Mouse (Mus musculus) liver, adult 2 months (tissue): ENCODE results near the gene Hspa1a. TPM values are rescaled to one million over a fixed set of nuclear protein-coding genes. Genes with fewer than 3 reads are reported as not detected.
A peak's percentile ranks its signal among the peaks of the same experiment; 100 is the strongest.
"Not testable (repeated sequence)": the region's sequence is repeated elsewhere in the genome, so short reads cannot be mapped to it uniquely, and the experiment has no call there.

Experiments used
- DNase-seq: peaks from one replicate; pipeline ENCODE4 v3.0.0-alpha.2; 2011; ENCODE audit warnings: low read depth, low spot score; ENCODE audit errors: extremely low read depth
- H3K27ac ChIP-seq: fragments of 200-500 bp; replicated peaks from 2 replicates; pipeline ENCODE4 v1.5.1; 2012; ENCODE audit warnings: low read depth, mild to moderate bottlenecking, control low read depth, inconsistent platforms, low read length; ENCODE audit not compliant: insufficient read depth
- H3K27me3 ChIP-seq: fragments of 200-500 bp; 2 replicates; pipeline ENCODE4 v1.6.1; 2012; ENCODE audit warnings: mild to moderate bottlenecking, moderate library complexity, low read length, inconsistent platforms; ENCODE audit not compliant: control insufficient read depth, insufficient read depth
- H3K36me3 ChIP-seq: fragments of 200-500 bp; 2 replicates; pipeline ENCODE4 v1.6.1; 2012; ENCODE audit warnings: low read length, inconsistent platforms; ENCODE audit not compliant: control insufficient read depth, insufficient read depth
- H3K4me1 ChIP-seq: fragments of 200-500 bp; 2 replicates; pipeline ENCODE4 v1.6.1; 2011; ENCODE audit warnings: low read length; ENCODE audit not compliant: control insufficient read depth, insufficient read depth
- H3K4me3 ChIP-seq: fragments of 200-500 bp; 2 replicates; pipeline ENCODE4 v1.5.1; 2011; ENCODE audit warnings: low read depth, mild to moderate bottlenecking, control low read depth, low read length, moderate library complexity; ENCODE audit not compliant: insufficient read depth
- H3K79me2 ChIP-seq: fragments of 200-500 bp; 2 replicates; pipeline ENCODE4 v1.6.1; 2012; ENCODE audit warnings: inconsistent platforms, mild to moderate bottlenecking, low read length, moderate library complexity; ENCODE audit not compliant: control insufficient read depth, insufficient read depth
- H3K9ac ChIP-seq: fragments of 200-500 bp; 2 replicates; pipeline ENCODE4 v1.6.1; 2012; ENCODE audit warnings: low read depth, mild to moderate bottlenecking, control low read depth, inconsistent platforms, low read length
- CTCF ChIP-seq: fragments of 200-500 bp; IDR thresholded peaks from 2 replicates; pipeline ENCODE4 v1.5.1; 2011; ENCODE audit warnings: low read depth, low read length, control low read depth
- POLR2A ChIP-seq: fragments of 200-500 bp; IDR thresholded peaks from 2 replicates; pipeline ENCODE4 v1.6.1; 2011; ENCODE audit warnings: low read length, control low read depth; ENCODE audit not compliant: insufficient read depth; ENCODE audit errors: extremely low read depth
- WGBS: fragments of 180-500 bp; shearing (Covaris S2); methylation state at CpG from one replicate; pipeline ENCODE4 v1.1.7; 2018; 5-methylcytosine and 5-hydroxymethylcytosine counted together
- polyA plus RNA-seq: library from polyadenylated mRNA; depleted of rRNA; stranded (reverse); fragments of >200 nt; gene quantifications from 2 replicates; pipeline ENCODE4 v1.2.3, GENCODE M21; 2012
- total RNA-seq: library from RNA; depleted of rRNA; stranded (reverse); fragments of >200 nt; gene quantifications from 2 replicates; pipeline ENCODE4 v1.2.3, GENCODE M21; 2014

Hspa1a gene
- total and polyA plus RNA-seq, 2 experiments, result 0.18 to 0.45 TPM

GRCm38 (mm10) chr17:35003022-35003838, 31.3 kb upstream of the Hspa1a start:
- peaks cover 12% of the 10 kb centered on the region for H3K4me1 ChIP-seq
- no peak overlapping the region for H3K9ac ChIP-seq
- no peak for DNase-seq
- no peaks in the 10 kb centered on the region for H3K27me3 ChIP-seq
- H3K79me2 ChIP-seq, result no peaks in the 10 kb centered on the region; the same call in 1 of the 2 replicates
- 75% methylated on average over 9 of the region's 9 CpGs for WGBS
- H3K36me3 ChIP-seq, result peaks cover 4% of the 10 kb centered on the region; the same call in 1 of the 2 replicates
- no peak overlapping the region for H3K27ac ChIP-seq
- no peak overlapping the region for H3K4me3 ChIP-seq
- TF ChIP-seq POLR2A (no peak), CTCF (no peak)

- no peak overlapping the region; the same call in 1 of the 2 replicates for H3K27ac ChIP-seq
- TF ChIP-seq POLR2A, result no peak
- no peak for TF ChIP-seq CTCF
- H3K27me3 ChIP-seq, result no peaks in the 10 kb centered on the region
- peaks cover 12% of the 10 kb centered on the region for H3K4me1 ChIP-seq
- peak overlapping the region; percentile 99; the same call in 1 of the 2 replicates for H3K9ac ChIP-seq
- H3K4me3 ChIP-seq, result no peak overlapping the region
- 42% methylated on average over 12 of the region's 12 CpGs for WGBS
- H3K79me2 ChIP-seq, result no peaks in the 10 kb centered on the region; the same call in 1 of the 2 replicates
- no peak for DNase-seq
- peaks cover 2% of the 10 kb centered on the region; the same call in 1 of the 2 replicates for H3K36me3 ChIP-seq
Observed at GRCm38 (mm10) chr17:35002153-35002865, 30.4 kb upstream of the Hspa1a start.

GRCm38 (mm10) chr17:35001452-35002152, 29.6 kb upstream of the Hspa1a start:
- WGBS, result 2% methylated on average over 35 of the region's 35 CpGs
- DNase-seq, result peak; percentile 11

GRCm38 (mm10) chr17:35000717-35001451, 28.9 kb upstream of the Hspa1a start, which contains the start of gene Vars:
TSS of gene Vars (plus strand) at chr17:35000987.
- Histone ChIP-seq H3K9ac (peak within 1 kb of the TSS; percentile 99), H3K27ac (peak within 1 kb of the TSS; percentile 96), H3K4me3 (peak within 1 kb of the TSS; percentile 85), H3K27me3 (no peaks in the 10 kb centered on the region), H3K36me3 (0 out of 2 replicates have a peak, but pooled peaks cover 1% of the 10 kb centered on the region), H3K4me1 (peaks cover 12% of the 10 kb centered on the region), H3K79me2 (no peaks in the 10 kb centered on the region; the same call in 1 of the 2 replicates)
- TF ChIP-seq POLR2A (0 out of 2 replicates have a peak, but pooled peaks have one; percentile 29), CTCF (no peak)
- WGBS, result under 1% methylated on average over 83 of the region's 83 CpGs
- DNase-seq, result peak; percentile 44

More at GRCm38 (mm10) chr17:35001452-35002152, 29.6 kb upstream of the Hspa1a start:
- H3K27ac ChIP-seq, result peak overlapping the region; percentile 96; the same call in 1 of the 2 replicates
- peaks cover 12% of the 10 kb centered on the region for H3K4me1 ChIP-seq
- H3K27me3 ChIP-seq, result no peaks in the 10 kb centered on the region
- H3K4me3 ChIP-seq, result peak overlapping the region; percentile 85
- H3K79me2 ChIP-seq, result no peaks in the 10 kb centered on the region; the same call in 1 of the 2 replicates
- H3K9ac ChIP-seq, result peak overlapping the region; percentile 99
- TF ChIP-seq POLR2A (no peak), CTCF (no peak)
- 0 out of 2 replicates have a peak, but pooled peaks cover 2% of the 10 kb centered on the region for H3K36me3 ChIP-seq

- H3K4me3 ChIP-seq, result peak overlapping the region; percentile 85
- not testable (repeated sequence) for H3K79me2 ChIP-seq, DNase-seq, H3K36me3 ChIP-seq, H3K27me3 ChIP-seq
- H3K9ac ChIP-seq, result peak overlapping the region; percentile 99
- H3K27ac ChIP-seq, result peak overlapping the region; percentile 96; the same call in 1 of the 2 replicates
- WGBS, result 2% methylated on average over 30 of the region's 32 CpGs
- peaks cover 12% of the 10 kb centered on the region for H3K4me1 ChIP-seq
Observed at GRCm38 (mm10) chr17:34999871-35000716, 28.1 kb upstream of the Hspa1a start.
